Mouse (Mus musculus) MEL (cell line): Measurements from ENCODE around the gene 4930519G04Rik. TPM values are rescaled to one million over a fixed set of nuclear protein-coding genes. Genes with fewer than 3 reads are reported as not detected.
"Not testable (repeated sequence)": the region's sequence is repeated elsewhere in the genome, so short reads cannot be mapped to it uniquely, and the experiment has no call there.

ENCODE experiments used
- DNase-seq: peaks from one replicate; pipeline ENCODE4 v3.0.0; 2011; ENCODE audit warnings: low read depth, low spot score
- H3K27ac ChIP-seq: 2 replicates; pipeline ENCODE4 v1.5.1; 2012; ENCODE audit warnings: low read depth, mild to moderate bottlenecking, control low read depth, low read length, moderate library complexity; ENCODE audit not compliant: control insufficient read depth
- H3K27me3 ChIP-seq, 2 experiments: fragments of 150-350 bp in 1 of 2; sonication (generic) in 1 of 2; 2 replicates each; pipeline ENCODE4 v1.6.1; 2012; ENCODE audit warnings: low read length in 2 of 2, mild to moderate bottlenecking in 2 of 2, improper control_type of control experiment in 1 of 2, moderate library complexity in 1 of 2; ENCODE audit not compliant: insufficient read depth in 2 of 2, control insufficient read depth in 1 of 2
- H3K36me3 ChIP-seq, 2 experiments: 2 replicates each; pipeline ENCODE4 v1.6.1; 2012 to 2014; ENCODE audit warnings: low read length in 2 of 2, improper control_type of control experiment in 1 of 2, inconsistent platforms in 1 of 2, mild to moderate bottlenecking in 1 of 2; ENCODE audit not compliant: insufficient read depth in 2 of 2, control insufficient read depth in 1 of 2
- H3K4me1 ChIP-seq, 2 experiments: fragments of 150-350 bp in 1 of 2; sonication (generic) in 1 of 2; 2 replicates each; pipeline ENCODE4 v1.6.1; 2012; ENCODE audit warnings: low read length in 2 of 2, improper control_type of control experiment in 1 of 2, mild to moderate bottlenecking in 1 of 2; ENCODE audit not compliant: insufficient read depth in 2 of 2, control insufficient read depth in 1 of 2
- H3K4me3 ChIP-seq, 2 experiments: fragments of 150-350 bp in 1 of 2; sonication (generic) in 1 of 2; 2 replicates each; pipeline ENCODE4 v1.5.1; 2012; ENCODE audit warnings: low read depth in 2 of 2, low read length in 2 of 2, mild to moderate bottlenecking in 2 of 2, moderate library complexity in 2 of 2, control low read depth in 1 of 2, improper control_type of control experiment in 1 of 2; ENCODE audit not compliant: control insufficient read depth in 1 of 2, insufficient read depth in 1 of 2
- H3K79me2 ChIP-seq: 2 replicates; pipeline ENCODE4 v1.6.1; 2012; ENCODE audit warnings: mild to moderate bottlenecking, low read length, moderate library complexity; ENCODE audit not compliant: control insufficient read depth, poor library complexity, insufficient read depth
- H3K9ac ChIP-seq: 2 replicates; pipeline ENCODE4 v1.6.1; 2012; ENCODE audit warnings: low read depth, mild to moderate bottlenecking, control low read depth, low read length, moderate library complexity; ENCODE audit not compliant: control insufficient read depth, poor library complexity, severe bottlenecking
- H3K9me3 ChIP-seq: fragments of 150-350 bp; sonication (generic); replicated peaks from 2 replicates; pipeline ENCODE4 v1.6.1; 2012; ENCODE audit warnings: mild to moderate bottlenecking, low read length, improper control_type of control experiment, moderate library complexity; ENCODE audit not compliant: insufficient read depth
- CTCF ChIP-seq, 3 experiments: IDR thresholded peaks in 2 of 3; conservative IDR thresholded peaks in 1 of 3; 2 replicates each; pipeline ENCODE4 v1.5.1; 2011 to 2012; ENCODE audit warnings: low read length in 3 of 3, low read depth in 2 of 3, mild to moderate bottlenecking in 2 of 3, improper control_type of control experiment in 1 of 3, inconsistent platforms in 1 of 3, mixed read lengths in 1 of 3, moderate library complexity in 1 of 3; ENCODE audit not compliant: control insufficient read depth in 1 of 3, insufficient read depth in 1 of 3, poor library complexity in 1 of 3, severe bottlenecking in 1 of 3
- E2F4 ChIP-seq: IDR thresholded peaks from 2 replicates; pipeline ENCODE4 v1.6.1; 2011; ENCODE audit warnings: low read depth, low read length, improper control_type of control experiment, borderline replicate concordance
- EP300 ChIP-seq, 2 experiments: IDR thresholded peaks; 2 replicates each; pipeline ENCODE4 v1.6.1; 2011; ENCODE audit warnings: improper control_type of control experiment in 2 of 2, low read length in 2 of 2, low read depth in 1 of 2, mild to moderate bottlenecking in 1 of 2
- GATA1 ChIP-seq: IDR thresholded peaks from 2 replicates; pipeline ENCODE4 v1.6.1; 2011; ENCODE audit warnings: low read depth, low read length, improper control_type of control experiment
- JUND ChIP-seq: IDR thresholded peaks from 2 replicates; pipeline ENCODE4 v1.6.1; 2011; ENCODE audit warnings: low read depth, mild to moderate bottlenecking, improper control_type of control experiment, low read length
- KAT2A ChIP-seq: conservative IDR thresholded peaks from 2 replicates; pipeline ENCODE4 v1.6.1; 2012; ENCODE audit warnings: low read depth, low read length, improper control_type of control experiment, inconsistent platforms
- MAFK ChIP-seq: IDR thresholded peaks from 2 replicates; pipeline ENCODE4 v1.6.1; 2011; ENCODE audit warnings: low read depth, mild to moderate bottlenecking, low read length, improper control_type of control experiment, borderline replicate concordance
- MAZ ChIP-seq: IDR thresholded peaks from 2 replicates; pipeline ENCODE4 v1.6.1; 2012; ENCODE audit warnings: low read depth, mild to moderate bottlenecking, inconsistent platforms, low read length, improper control_type of control experiment
- MYC ChIP-seq: IDR thresholded peaks from 2 replicates; pipeline ENCODE4 v1.6.1; 2011; ENCODE audit warnings: low read depth, mild to moderate bottlenecking, low read length, improper control_type of control experiment, moderate library complexity
- POLR2A ChIP-seq, 2 experiments: IDR thresholded peaks; 2 replicates each; pipeline ENCODE4 v1.6.1; 2011 to 2012; ENCODE audit warnings: low read length in 2 of 2, mild to moderate bottlenecking in 2 of 2, control low read depth in 1 of 2, improper control_type of control experiment in 1 of 2, low read depth in 1 of 2, moderate library complexity in 1 of 2; ENCODE audit not compliant: control insufficient read depth in 1 of 2, insufficient read depth in 1 of 2, poor library complexity in 1 of 2
- POLR2AphosphoS2 ChIP-seq: IDR thresholded peaks from 2 replicates; pipeline ENCODE4 v1.6.1; 2011; ENCODE audit warnings: low read length, improper control_type of control experiment
- POLR2AphosphoS5 ChIP-seq: IDR thresholded peaks from 2 replicates; pipeline ENCODE4 v1.6.1; 2012; ENCODE audit warnings: low read depth, borderline replicate concordance, mild to moderate bottlenecking, inconsistent platforms, low read length, moderate library complexity, mixed read lengths
- RAD21 ChIP-seq: IDR thresholded peaks from 2 replicates; pipeline ENCODE4 v1.6.1; 2011; ENCODE audit warnings: mild to moderate bottlenecking, low read depth, low read length, improper control_type of control experiment
- SIN3A ChIP-seq: IDR thresholded peaks from 2 replicates; pipeline ENCODE4 v1.6.1; 2012; ENCODE audit warnings: low read length, improper control_type of control experiment, inconsistent platforms
- TBP ChIP-seq: IDR thresholded peaks from 2 replicates; pipeline ENCODE4 v1.8.0; 2011; ENCODE audit warnings: low read depth, low read length, improper control_type of control experiment
- UBTF ChIP-seq: IDR thresholded peaks from 2 replicates; pipeline ENCODE4 v1.6.1; 2012; ENCODE audit warnings: low read depth, mild to moderate bottlenecking, inconsistent platforms, low read length, improper control_type of control experiment, moderate library complexity, borderline replicate concordance; ENCODE audit not compliant: insufficient read depth
- ZKSCAN1 ChIP-seq: IDR thresholded peaks from 2 replicates; pipeline ENCODE4 v1.6.1; 2012; ENCODE audit warnings: low read depth, mild to moderate bottlenecking, inconsistent platforms, low read length, improper control_type of control experiment, moderate library complexity
- ZNF384 ChIP-seq: IDR thresholded peaks from 2 replicates; pipeline ENCODE4 v1.6.1; 2012; ENCODE audit warnings: low read depth, mild to moderate bottlenecking, inconsistent platforms, low read length, improper control_type of control experiment
- polyA plus RNA-seq, 2 experiments: library from polyadenylated mRNA; stranded (reverse) in 1 of 2; unstranded in 1 of 2; fragments of >175 nt in 1 of 2; fragments of >200 nt in 1 of 2; gene quantifications; 2 replicates each; pipeline versions ENCODE4 v1.2.1 to v1.2.4; 2012; ENCODE audit warnings: low replicate concordance in 2 of 2, low read depth in 1 of 2; ENCODE audit not compliant: insufficient read length in 2 of 2, insufficient read depth in 1 of 2, missing spikeins in 1 of 2
- total RNA-seq: library from RNA; depleted of rRNA; stranded (reverse); fragments of 300-350 nt; gene quantifications from 2 replicates; pipeline ENCODE4 v1.2.3, GENCODE M21; 2012

The 4930519G04Rik gene
- total and polyA plus RNA-seq, 3 experiments = not detected

GRCm38 (mm10) chr5:114842674-114843073 is 10.8 kb upstream of the 4930519G04Rik start:
- H3K27me3 ChIP-seq = peaks cover 0 to 4% of the 10 kb centered on the region in 2 experiments; a peak in 3 of 4 replicates
- H3K4me1 ChIP-seq = no peaks in the 10 kb centered on the region
- H3K36me3 ChIP-seq = no peaks in the 10 kb centered on the region
- no peak overlapping the region for H3K4me3 ChIP-seq
- no peaks in the 10 kb centered on the region for H3K9me3 ChIP-seq
- no peak overlapping the region for H3K27ac ChIP-seq
- TF ChIP-seq MAFK (no peak), RAD21 (no peak), KAT2A (no peak), POLR2AphosphoS2 (no peak)
- H3K9ac ChIP-seq = no peak overlapping the region
- no peaks in the 10 kb centered on the region for H3K79me2 ChIP-seq
- DNase-seq = no peak

GRCm38 (mm10) chr5:114844371-114844770 is 9.1 kb upstream of the 4930519G04Rik start:
- H3K27me3 ChIP-seq = not testable (repeated sequence)

GRCm38 (mm10) chr5:114851565-114852236 is 1.8 kb upstream of the 4930519G04Rik start:
- H3K27ac ChIP-seq = no peak overlapping the region
- no peaks in the 10 kb centered on the region for H3K9me3 ChIP-seq
- no peak for DNase-seq
- no peaks in the 10 kb centered on the region for H3K79me2 ChIP-seq
- TF ChIP-seq POLR2AphosphoS5 (no peak), ZKSCAN1 (no peak), MYC (no peak), EP300 (IDR thresholded peaks at IDR 0.05; ENCODE audit: low read depth in 1 of 2, low read length in 2 of 2) (no peak), SIN3A (no peak), GATA1 (no peak), CTCF (IDR thresholded peaks at IDR 0.05 in 2 of 3, conservative IDR thresholded peaks at IDR 0.05 in 1 of 3; ENCODE audit: control insufficient read depth in 1 of 3, insufficient read depth in 1 of 3, low read depth in 2 of 3, low read length in 3 of 3, poor library complexity in 1 of 3, severe bottlenecking in 1 of 3) (no peak), MAZ (no peak), JUND (no peak), TBP (no peak), UBTF (no peak), MAFK (no peak), POLR2A (IDR thresholded peaks at IDR 0.05; ENCODE audit: control insufficient read depth in 1 of 2, insufficient read depth in 1 of 2, low read depth in 1 of 2, low read length in 2 of 2, poor library complexity in 1 of 2) (no peak), ZNF384 (no peak), E2F4 (no peak)
- no peaks in the 10 kb centered on the region for H3K36me3 ChIP-seq
- no peak overlapping the region for H3K9ac ChIP-seq
- H3K27me3 ChIP-seq = no peaks in the 10 kb centered on the region; a peak in 1 of 4 replicates
- no peak overlapping the region for H3K4me3 ChIP-seq
- H3K4me1 ChIP-seq = no peaks in the 10 kb centered on the region

More at GRCm38 (mm10) chr5:114844371-114844770, 9.1 kb upstream of the 4930519G04Rik start:
- not testable (repeated sequence) for H3K36me3 ChIP-seq, H3K27ac ChIP-seq, H3K4me1 ChIP-seq, DNase-seq, H3K79me2 ChIP-seq, H3K9ac ChIP-seq, H3K4me3 ChIP-seq, H3K9me3 ChIP-seq
